Mouse (Mus musculus): ENCODE measurements around the gene Plppr3. TPM values are rescaled to one million over a fixed set of nuclear protein-coding genes. Genes with fewer than 3 reads are reported as not detected.

Plppr3 gene
- polyA plus RNA-seq, 1 experiment, result 5.4 TPM

GRCm38 (mm10) chr10:79914948-79915596, 40.6 kb upstream of the Plppr3 start:
- Histone ChIP-seq H3K36me3 (ENCODE audit: control insufficient read depth, insufficient read depth) (no peaks in the 10 kb centered on the region), H3K4me2 (ENCODE audit: low read depth) (peak overlapping the region; percentile 91)

GRCm38 (mm10) chr10:79914131-79914947, 39.9 kb upstream of the Plppr3 start:
- Histone ChIP-seq H3K79me2 (ENCODE audit: control insufficient read depth, insufficient read depth) (peaks cover 16% of the 10 kb centered on the region), H3K27me3 (ENCODE audit: control insufficient read depth, insufficient read depth, insufficient read length) (peaks cover 14% of the 10 kb centered on the region), H3K4me3 (no peak overlapping the region), H3ac (ENCODE audit: control insufficient read depth, insufficient read length) (no peak overlapping the region), H3K4me2 (ENCODE audit: low read depth) (no peak overlapping the region), H3K36me3 (ENCODE audit: control insufficient read depth, insufficient read depth) (no peaks in the 10 kb centered on the region)
- TF ChIP-seq USF1 (IDR thresholded peaks at IDR 0.05; ENCODE audit: low read depth) (no peak), CEBPB (IDR thresholded peaks at IDR 0.05; ENCODE audit: insufficient read depth, poor library complexity, severe bottlenecking) (no peak), MYOG (IDR thresholded peaks at IDR 0.05; ENCODE audit: control insufficient read depth in 1 of 3, insufficient read depth in 1 of 3, insufficient read length in 2 of 3, low read depth in 2 of 3) (no peak), POLR2AphosphoS2 (IDR thresholded peaks at IDR 0.05; ENCODE audit: insufficient read length, low read depth) (no peak), MAX (IDR thresholded peaks at IDR 0.05; ENCODE audit: low read depth) (no peak), E2F4 (IDR thresholded peaks at IDR 0.05; ENCODE audit: insufficient read depth) (no peak), SRF (IDR thresholded peaks at IDR 0.05; ENCODE audit: control insufficient read depth, insufficient read length, low read depth) (no peak), MYOD1 (IDR thresholded peaks at IDR 0.05; ENCODE audit: control insufficient read depth in 1 of 3, insufficient read length in 2 of 3, low read depth in 2 of 3) (no peak), TCF3 (IDR thresholded peaks at IDR 0.05; ENCODE audit: insufficient read length, low read depth) (no peak), REST (IDR thresholded peaks at IDR 0.05; ENCODE audit: insufficient read depth, insufficient read length) (no peak), POLR2A (IDR thresholded peaks at IDR 0.05; ENCODE audit: insufficient read length, low read depth) (no peak), TCF12 (IDR thresholded peaks at IDR 0.05; ENCODE audit: insufficient read depth, poor library complexity, severe bottlenecking) (no peak)

More at GRCm38 (mm10) chr10:79914948-79915596, 40.6 kb upstream of the Plppr3 start:
- Histone ChIP-seq H3ac (ENCODE audit: control insufficient read depth, insufficient read length) (no peak overlapping the region), H3K27me3 (ENCODE audit: control insufficient read depth, insufficient read depth, insufficient read length) (peaks cover 14% of the 10 kb centered on the region), H3K79me2 (ENCODE audit: control insufficient read depth, insufficient read depth) (peaks cover 16% of the 10 kb centered on the region), H3K4me3 (no peak overlapping the region)
- no peak for TF ChIP-seq USF1 (IDR thresholded peaks at IDR 0.05; ENCODE audit: low read depth)
- no peak for TF ChIP-seq REST (IDR thresholded peaks at IDR 0.05; ENCODE audit: insufficient read depth, insufficient read length)
- TF ChIP-seq MAX (IDR thresholded peaks at IDR 0.05; ENCODE audit: low read depth), result no peak
- no peak for TF ChIP-seq SRF (IDR thresholded peaks at IDR 0.05; ENCODE audit: control insufficient read depth, insufficient read length, low read depth)
- no peak for TF ChIP-seq POLR2AphosphoS2 (IDR thresholded peaks at IDR 0.05; ENCODE audit: insufficient read length, low read depth)
- no peak for TF ChIP-seq MYOG (IDR thresholded peaks at IDR 0.05; ENCODE audit: control insufficient read depth in 1 of 3, insufficient read depth in 1 of 3, insufficient read length in 2 of 3, low read depth in 2 of 3)
- TF ChIP-seq E2F4 (IDR thresholded peaks at IDR 0.05; ENCODE audit: insufficient read depth), result no peak
- TF ChIP-seq MYOD1 (IDR thresholded peaks at IDR 0.05; ENCODE audit: control insufficient read depth in 1 of 3, insufficient read length in 2 of 3, low read depth in 2 of 3), result no peak
- TF ChIP-seq TCF3 (IDR thresholded peaks at IDR 0.05; ENCODE audit: insufficient read length, low read depth), result no peak
- no peak for TF ChIP-seq CEBPB (IDR thresholded peaks at IDR 0.05; ENCODE audit: insufficient read depth, poor library complexity, severe bottlenecking)
- no peak for TF ChIP-seq POLR2A (IDR thresholded peaks at IDR 0.05; ENCODE audit: insufficient read length, low read depth)
- no peak for TF ChIP-seq TCF12 (IDR thresholded peaks at IDR 0.05; ENCODE audit: insufficient read depth, poor library complexity, severe bottlenecking)

GRCm38 (mm10) chr10:79912412-79912811, 38.0 kb upstream of the Plppr3 start:
- no peaks in the 10 kb centered on the region for H3K27me3 ChIP-seq (ENCODE audit: control insufficient read depth, insufficient read depth, insufficient read length)
- H3K4me3 ChIP-seq, result no peak overlapping the region
- H3ac ChIP-seq (ENCODE audit: control insufficient read depth, insufficient read length), result no peak overlapping the region
- H3K4me2 ChIP-seq (ENCODE audit: low read depth), result no peak overlapping the region
- H3K36me3 ChIP-seq (ENCODE audit: control insufficient read depth, insufficient read depth), result no peaks in the 10 kb centered on the region
- H3K79me2 ChIP-seq (ENCODE audit: control insufficient read depth, insufficient read depth), result peaks cover 16% of the 10 kb centered on the region
- TF ChIP-seq MYOD1 (IDR thresholded peaks at IDR 0.05; ENCODE audit: control insufficient read depth in 1 of 3, insufficient read length in 2 of 3, low read depth in 2 of 3), result no peak
- TF ChIP-seq POLR2AphosphoS2 (IDR thresholded peaks at IDR 0.05; ENCODE audit: insufficient read length, low read depth), result no peak
- TF ChIP-seq TCF12 (IDR thresholded peaks at IDR 0.05; ENCODE audit: insufficient read depth, poor library complexity, severe bottlenecking), result no peak
- no peak for TF ChIP-seq MYOG (IDR thresholded peaks at IDR 0.05; ENCODE audit: control insufficient read depth in 1 of 3, insufficient read depth in 1 of 3, insufficient read length in 2 of 3, low read depth in 2 of 3)
- TF ChIP-seq USF1 (IDR thresholded peaks at IDR 0.05; ENCODE audit: low read depth), result no peak
- TF ChIP-seq CEBPB (IDR thresholded peaks at IDR 0.05; ENCODE audit: insufficient read depth, poor library complexity, severe bottlenecking), result no peak
- TF ChIP-seq REST (IDR thresholded peaks at IDR 0.05; ENCODE audit: insufficient read depth, insufficient read length), result no peak
- no peak for TF ChIP-seq SRF (IDR thresholded peaks at IDR 0.05; ENCODE audit: control insufficient read depth, insufficient read length, low read depth)
- TF ChIP-seq MAX (IDR thresholded peaks at IDR 0.05; ENCODE audit: low read depth), result no peak
- no peak for TF ChIP-seq E2F4 (IDR thresholded peaks at IDR 0.05; ENCODE audit: insufficient read depth)
- TF ChIP-seq POLR2A (IDR thresholded peaks at IDR 0.05; ENCODE audit: insufficient read length, low read depth), result no peak
- TF ChIP-seq TCF3 (IDR thresholded peaks at IDR 0.05; ENCODE audit: insufficient read length, low read depth), result no peak

- Histone ChIP-seq H3K4me3 (no peak within 1 kb of the TSS), H3K36me3 (ENCODE audit: control insufficient read depth, insufficient read depth) (no peaks in the 10 kb centered on the region), H3K4me2 (ENCODE audit: low read depth) (no peak within 1 kb of the TSS), H3ac (ENCODE audit: control insufficient read depth, insufficient read length) (no peak within 1 kb of the TSS), H3K27me3 (ENCODE audit: control insufficient read depth, insufficient read depth, insufficient read length) (no peaks in the 10 kb centered on the region), H3K79me2 (ENCODE audit: control insufficient read depth, insufficient read depth) (peaks cover 5% of the 10 kb centered on the region)
- no peak for TF ChIP-seq POLR2AphosphoS2 (IDR thresholded peaks at IDR 0.05; ENCODE audit: insufficient read length, low read depth)
- no peak for TF ChIP-seq POLR2A (IDR thresholded peaks at IDR 0.05; ENCODE audit: insufficient read length, low read depth)
- TF ChIP-seq REST (IDR thresholded peaks at IDR 0.05; ENCODE audit: insufficient read depth, insufficient read length), result no peak
- TF ChIP-seq MAX (IDR thresholded peaks at IDR 0.05; ENCODE audit: low read depth), result no peak
- no peak for TF ChIP-seq E2F4 (IDR thresholded peaks at IDR 0.05; ENCODE audit: insufficient read depth)
- no peak for TF ChIP-seq USF1 (IDR thresholded peaks at IDR 0.05; ENCODE audit: low read depth)
- TF ChIP-seq MYOD1 (IDR thresholded peaks at IDR 0.05; ENCODE audit: control insufficient read depth in 1 of 3, insufficient read length in 2 of 3, low read depth in 2 of 3), result no peak
- no peak for TF ChIP-seq TCF12 (IDR thresholded peaks at IDR 0.05; ENCODE audit: insufficient read depth, poor library complexity, severe bottlenecking)
- no peak for TF ChIP-seq SRF (IDR thresholded peaks at IDR 0.05; ENCODE audit: control insufficient read depth, insufficient read length, low read depth)
- TF ChIP-seq CEBPB (IDR thresholded peaks at IDR 0.05; ENCODE audit: insufficient read depth, poor library complexity, severe bottlenecking), result no peak
Measured at GRCm38 (mm10) chr10:79910556-79910955, 36.1 kb upstream of the Plppr3 start, which contains the start of gene Gm26602. TSS of gene Gm26602 (plus strand) at chr10:79910856.

All from myocyte (in vitro differentiated cells).